Mouse (Mus musculus): ENCODE measurements around the gene Fut2.

- no peak for TF ChIP-seq ZNF384 (IDR thresholded peaks at IDR 0.05; ENCODE audit: low read depth, low read length)
- no peak for TF ChIP-seq HCFC1 (IDR thresholded peaks at IDR 0.05; ENCODE audit: borderline replicate concordance, insufficient read depth, low read length)
- TF ChIP-seq MAFK (IDR thresholded peaks at IDR 0.05; ENCODE audit: insufficient read depth, low read depth, low read length) = no peak
- TF ChIP-seq ZC3H11A (IDR thresholded peaks at IDR 0.05; ENCODE audit: borderline replicate concordance, low read depth, low read length) = no peak
These were observed 48.5 kb upstream of the Fut2 start for GRCm38 (mm10) chr7:45714630-45715089.
